Mouse (Mus musculus) heart, embryonic 10.5 days (tissue): ENCODE measurements at regions not wholly inside any gene's neighbourhood (a gene's known extent, or its start where the extent isn't known, plus 50 kb on each side); places are given as distances from the start of the nearest gene placed in this dataset.
"Not testable (repeated sequence)": the region's sequence is repeated elsewhere in the genome, so short reads cannot be mapped to it uniquely, and the experiment has no call there.

ENCODE experiments used
- DNase-seq: peaks from one replicate; pipeline ENCODE4 v3.0.0-alpha.2; 2017; ENCODE audit warnings: low spot score
- H3K27ac ChIP-seq: fragments of 300-500 bp; sonication (generic); 2 replicates; pipeline ENCODE4 v1.5.1; 2016; ENCODE audit warnings: mild to moderate bottlenecking
- H3K27me3 ChIP-seq: fragments of 300-500 bp; sonication (generic); 2 replicates; pipeline ENCODE4 v1.6.1; 2016; ENCODE audit warnings: mild to moderate bottlenecking; ENCODE audit not compliant: poor library complexity, insufficient read depth, severe bottlenecking
- H3K36me3 ChIP-seq: fragments of 300-500 bp; sonication (generic); 2 replicates; pipeline ENCODE4 v1.6.1; 2016; ENCODE audit warnings: mild to moderate bottlenecking, moderate library complexity
- H3K4me1 ChIP-seq: fragments of 300-500 bp; sonication (generic); 2 replicates; pipeline ENCODE4 v1.6.1; 2016; ENCODE audit warnings: mild to moderate bottlenecking
- H3K4me3 ChIP-seq: fragments of 300-500 bp; sonication (generic); 2 replicates; pipeline ENCODE4 v1.5.1; 2016; ENCODE audit warnings: mild to moderate bottlenecking, moderate library complexity
- H3K9me3 ChIP-seq: fragments of 300-500 bp; sonication (generic); 2 replicates; pipeline ENCODE4 v1.6.1; 2016; ENCODE audit warnings: mild to moderate bottlenecking, moderate library complexity
- WGBS: fragments of 180-500 bp; shearing (Covaris S2); methylation state at CpG from one replicate; pipeline ENCODE4 v1.1.7; 2016; 5-methylcytosine and 5-hydroxymethylcytosine counted together

DNA sequence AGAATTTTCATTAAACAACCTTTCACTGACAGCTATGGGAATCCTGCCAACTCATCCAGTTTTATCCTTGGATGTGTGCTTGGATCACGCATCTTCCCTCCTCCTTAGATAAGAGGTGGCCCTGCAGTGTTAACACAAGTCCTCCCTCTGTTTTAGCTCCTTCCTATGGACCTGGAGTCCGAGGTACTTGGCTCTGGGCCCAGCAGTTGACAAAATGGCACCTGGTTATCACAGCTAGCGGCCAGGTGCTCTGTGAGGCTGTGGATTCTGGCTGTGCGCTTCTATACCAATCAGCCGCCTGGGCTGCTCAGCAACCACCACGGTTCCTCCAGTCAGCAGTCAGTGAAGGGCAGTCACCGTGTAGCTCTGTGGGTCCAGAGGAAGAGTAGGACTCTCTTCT lies 157.4 kb downstream of the Prdm2 start:
- Histone ChIP-seq H3K27me3 (peaks cover 18% of the 10 kb centered on the region; the same call in 1 of the 2 replicates), H3K36me3 (no peaks in the 10 kb centered on the region), H3K4me1 (peaks cover 3% of the 10 kb centered on the region; the same call in 1 of the 2 replicates), H3K27ac (no peak overlapping the region), H3K4me3 (no peak overlapping the region), H3K9me3 (no peaks in the 10 kb centered on the region)
- DNase-seq: no peak
- WGBS: 71% methylated on average over 7 of the region's 7 CpGs

DNA sequence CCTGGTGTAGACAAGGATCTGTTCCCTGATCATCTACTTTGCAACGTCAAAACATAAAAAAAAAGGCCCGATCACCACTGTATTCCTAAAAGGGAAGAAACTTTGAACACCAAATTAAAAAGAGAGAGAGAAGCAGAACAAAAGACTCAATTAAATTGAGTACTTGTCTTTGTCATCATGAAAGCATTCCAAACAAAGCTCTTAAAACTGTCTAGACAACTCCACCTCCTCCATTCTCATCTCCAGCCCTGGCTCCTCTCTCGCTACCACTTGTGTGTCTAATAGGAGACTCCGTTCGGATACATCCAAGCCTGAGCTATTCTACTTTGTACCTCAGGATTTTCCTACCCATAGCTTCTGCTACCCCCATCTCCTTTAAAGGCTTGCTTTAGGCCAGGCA lies 159.8 kb downstream of the Prdm2 start:
- H3K36me3 ChIP-seq: no peaks in the 10 kb centered on the region
- 82% methylated on average over 5 of the region's 5 CpGs for WGBS
- peaks cover 3% of the 10 kb centered on the region; the same call in 1 of the 2 replicates for H3K4me1 ChIP-seq
- H3K27me3 ChIP-seq: peaks cover 16% of the 10 kb centered on the region; the same call in 1 of the 2 replicates
- no peak for DNase-seq
- no peaks in the 10 kb centered on the region for H3K9me3 ChIP-seq
- no peak overlapping the region for H3K27ac ChIP-seq
- no peak overlapping the region for H3K4me3 ChIP-seq

- Histone ChIP-seq H3K9me3 (no peaks in the 10 kb centered on the region), H3K27ac (no peak overlapping the region), H3K4me1 (peaks cover 3% of the 10 kb centered on the region; the same call in 1 of the 2 replicates), H3K4me3 (no peak overlapping the region), H3K36me3 (no peaks in the 10 kb centered on the region), H3K27me3 (0 out of 2 replicates have a peak, but pooled peaks cover 6% of the 10 kb centered on the region)
- 85% methylated on average over 1 of the region's 1 CpGs for WGBS
- DNase-seq: no peak
These were observed 161.6 kb downstream of the Prdm2 start for GRCm38 (mm10) chr4:143051205-143051604.

- Histone ChIP-seq H3K9me3 (no peaks in the 10 kb centered on the region), H3K4me3 (no peak overlapping the region), H3K27me3 (0 out of 2 replicates have a peak, but pooled peaks cover 17% of the 10 kb centered on the region), H3K36me3 (no peaks in the 10 kb centered on the region), H3K27ac (no peak overlapping the region), H3K4me1 (no peaks in the 10 kb centered on the region)
- DNase-seq: no peak
- 51% methylated on average over 7 of the region's 7 CpGs for WGBS
These were observed 167.6 kb downstream of the Prdm2 start for GRCm38 (mm10) chr4:143045245-143045644.

GRCm38 (mm10) chr4:143042806-143043205 lies 170.0 kb downstream of the Prdm2 start:
- WGBS: 55% methylated on average over 6 of the region's 6 CpGs

GRCm38 (mm10) chr4:143038626-143039025 lies 174.2 kb downstream of the Prdm2 start:
- H3K4me3 ChIP-seq: no peak overlapping the region
- no peak for DNase-seq
- H3K9me3 ChIP-seq: no peaks in the 10 kb centered on the region
- H3K27me3 ChIP-seq: peaks cover 35% of the 10 kb centered on the region; the same call in 1 of the 2 replicates
- H3K27ac ChIP-seq: no peak overlapping the region
- 78% methylated on average over 9 of the region's 9 CpGs for WGBS
- no peaks in the 10 kb centered on the region for H3K36me3 ChIP-seq
- H3K4me1 ChIP-seq: no peaks in the 10 kb centered on the region

More at GRCm38 (mm10) chr4:143042806-143043205, 170.0 kb downstream of the Prdm2 start:
- no peaks in the 10 kb centered on the region for H3K4me1 ChIP-seq
- H3K36me3 ChIP-seq: no peaks in the 10 kb centered on the region
- no peak for DNase-seq
- H3K27me3 ChIP-seq: peaks cover 16% of the 10 kb centered on the region; the same call in 1 of the 2 replicates
- H3K4me3 ChIP-seq: no peak overlapping the region
- no peak overlapping the region for H3K27ac ChIP-seq
- no peaks in the 10 kb centered on the region for H3K9me3 ChIP-seq

- H3K36me3 ChIP-seq: no peaks in the 10 kb centered on the region
- no peak overlapping the region for H3K4me3 ChIP-seq
- DNase-seq: no peak
- WGBS: 59% methylated on average over 4 of the region's 4 CpGs
- peaks cover 23% of the 10 kb centered on the region; the same call in 1 of the 2 replicates for H3K27me3 ChIP-seq
- H3K9me3 ChIP-seq: no peaks in the 10 kb centered on the region
- no peaks in the 10 kb centered on the region for H3K4me1 ChIP-seq
- H3K27ac ChIP-seq: no peak overlapping the region
These were observed 176.1 kb downstream of the Prdm2 start for GRCm38 (mm10) chr4:143036704-143037103.

DNA sequence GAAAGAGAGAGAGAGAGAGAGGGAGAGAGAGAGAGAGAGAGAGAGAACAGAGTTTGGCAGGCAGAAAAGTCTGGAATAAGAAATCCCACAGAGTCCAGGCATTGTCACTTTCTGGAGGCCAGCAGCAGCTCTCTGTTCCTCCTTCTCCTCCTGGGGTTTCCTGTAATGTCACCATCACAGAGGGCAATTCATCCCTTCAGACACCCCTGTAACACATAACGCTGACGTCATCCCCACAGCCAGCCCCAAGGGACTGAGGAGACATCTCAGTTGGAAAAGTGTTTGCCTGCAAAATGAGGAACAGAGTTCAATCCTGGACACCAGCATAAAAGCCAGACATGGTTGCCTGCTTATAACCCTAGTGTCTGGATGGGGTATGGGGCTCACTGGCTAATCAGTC lies 177.7 kb downstream of the Prdm2 start:
- H3K4me3 ChIP-seq, DNase-seq, H3K4me1 ChIP-seq, H3K36me3 ChIP-seq, H3K27ac ChIP-seq, H3K9me3 ChIP-seq: not testable (repeated sequence)
- peaks cover 23% of the 10 kb centered on the region; the same call in 1 of the 2 replicates for H3K27me3 ChIP-seq
- WGBS: 69% methylated on average over 2 of the region's 2 CpGs

DNA sequence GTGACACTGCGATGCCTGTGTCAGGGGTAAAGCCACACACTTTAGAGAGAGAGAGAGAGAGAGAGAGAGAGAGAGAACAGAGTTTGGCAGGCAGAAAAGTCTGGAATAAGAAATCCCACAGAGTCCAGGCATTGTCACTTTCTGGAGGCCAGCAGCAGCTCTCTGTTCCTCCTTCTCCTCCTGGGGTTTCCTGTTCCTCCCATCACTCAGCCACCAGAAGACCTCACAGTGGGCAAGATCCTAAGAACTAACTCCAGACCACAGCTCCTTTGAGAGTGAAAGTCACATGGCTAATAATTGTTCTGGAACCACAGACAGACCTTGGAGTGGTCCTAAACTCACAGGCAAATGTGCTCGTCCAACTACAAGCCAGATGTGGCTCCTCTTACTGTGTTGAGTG lies 178.5 kb downstream of the Prdm2 start:
- not testable (repeated sequence) for H3K4me3 ChIP-seq, DNase-seq, H3K27ac ChIP-seq, H3K36me3 ChIP-seq, H3K4me1 ChIP-seq, H3K9me3 ChIP-seq
- 76% methylated on average over 2 of the region's 2 CpGs for WGBS
- H3K27me3 ChIP-seq: peaks cover 23% of the 10 kb centered on the region; the same call in 1 of the 2 replicates

DNA sequence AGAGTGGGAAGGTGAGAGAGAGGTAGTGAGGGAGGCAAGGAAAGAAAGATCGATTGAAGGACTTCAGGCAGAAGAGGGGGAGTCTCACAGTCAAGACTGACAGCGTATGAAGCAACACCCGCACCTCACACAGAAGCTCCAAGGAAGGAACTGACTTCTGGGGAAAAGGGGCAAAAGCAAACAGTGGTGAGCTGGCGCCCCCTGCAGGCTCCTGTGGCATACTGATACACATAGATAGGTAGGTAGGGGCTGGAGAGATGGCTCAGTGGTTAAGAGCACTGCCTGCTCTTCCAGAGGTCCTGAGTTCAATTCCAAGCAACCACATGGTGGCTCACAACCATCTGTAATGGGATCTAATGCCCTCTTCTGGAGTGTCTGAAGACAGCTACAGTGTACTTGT lies 183.0 kb downstream of the Prdm2 start:
- H3K27me3 ChIP-seq: peaks cover 10% of the 10 kb centered on the region; the same call in 1 of the 2 replicates
- H3K9me3 ChIP-seq, H3K4me1 ChIP-seq, H3K4me3 ChIP-seq, H3K36me3 ChIP-seq, DNase-seq, H3K27ac ChIP-seq: not testable (repeated sequence)
- WGBS: 67% methylated on average over 4 of the region's 4 CpGs

DNA sequence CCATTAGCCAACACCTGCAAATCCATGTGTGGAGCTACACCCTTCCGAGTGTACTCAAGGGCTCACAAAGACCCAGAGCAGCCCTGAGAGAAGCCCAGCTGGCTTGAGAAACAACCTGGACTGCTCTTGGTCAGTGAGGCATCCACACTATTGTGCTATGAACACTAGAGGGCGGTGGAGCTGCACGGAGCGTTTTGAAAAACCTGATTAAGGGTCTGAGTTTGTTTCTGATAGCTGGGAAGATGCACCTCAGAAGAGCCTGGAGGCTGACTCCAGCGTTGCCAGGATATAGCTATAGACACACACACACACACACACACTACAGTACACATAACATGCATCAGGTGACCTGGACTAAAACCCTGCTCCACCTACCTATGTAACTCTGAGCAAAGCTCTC lies 185.5 kb downstream of the Prdm2 start:
- H3K4me3 ChIP-seq: no peak overlapping the region
- WGBS: 10% methylated on average over 5 of the region's 5 CpGs
- H3K9me3 ChIP-seq: no peaks in the 10 kb centered on the region
- no peak for DNase-seq
- H3K27me3 ChIP-seq: peaks cover 10% of the 10 kb centered on the region; the same call in 1 of the 2 replicates
- H3K27ac ChIP-seq: no peak overlapping the region
- H3K4me1 ChIP-seq: no peaks in the 10 kb centered on the region
- H3K36me3 ChIP-seq: no peaks in the 10 kb centered on the region

DNA sequence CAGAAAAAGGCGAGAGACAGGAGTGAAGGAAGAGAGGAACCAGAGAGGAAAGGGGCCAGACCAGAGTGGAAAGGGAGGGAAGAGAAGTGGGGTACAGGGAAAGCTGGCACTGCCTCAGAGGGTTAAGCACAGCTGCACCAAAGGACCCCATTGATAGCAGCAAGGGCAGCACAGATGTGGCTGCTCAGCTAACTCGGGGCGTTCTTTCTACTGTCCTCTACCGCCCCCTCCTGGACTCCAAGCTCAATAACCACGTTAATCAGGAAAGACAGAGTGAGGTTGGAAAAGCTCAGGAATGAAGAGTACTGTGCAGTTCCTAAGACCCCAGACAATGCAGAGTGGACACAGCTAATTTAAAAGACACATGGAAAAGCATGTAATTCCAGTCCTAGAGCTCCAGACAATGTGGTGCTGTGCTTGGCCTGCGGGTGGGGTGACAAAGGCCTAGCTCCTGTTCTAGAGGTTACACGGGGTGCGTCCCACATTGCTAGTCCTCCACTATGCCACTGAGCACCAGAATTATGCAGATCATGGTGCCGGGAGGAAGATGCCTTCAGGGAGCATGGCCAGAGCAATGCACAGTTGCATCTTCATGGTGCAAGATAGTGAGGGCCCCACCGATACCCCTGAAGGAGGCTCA lies 191.4 kb downstream of the Prdm2 start:
- H3K36me3 ChIP-seq: no peaks in the 10 kb centered on the region
- no peak for DNase-seq
- H3K27ac ChIP-seq: no peak overlapping the region
- WGBS: 45% methylated on average over 10 of the region's 10 CpGs
- H3K4me1 ChIP-seq: no peaks in the 10 kb centered on the region
- H3K27me3 ChIP-seq: peaks cover 48% of the 10 kb centered on the region
- H3K4me3 ChIP-seq: no peak overlapping the region
- no peaks in the 10 kb centered on the region for H3K9me3 ChIP-seq

DNA sequence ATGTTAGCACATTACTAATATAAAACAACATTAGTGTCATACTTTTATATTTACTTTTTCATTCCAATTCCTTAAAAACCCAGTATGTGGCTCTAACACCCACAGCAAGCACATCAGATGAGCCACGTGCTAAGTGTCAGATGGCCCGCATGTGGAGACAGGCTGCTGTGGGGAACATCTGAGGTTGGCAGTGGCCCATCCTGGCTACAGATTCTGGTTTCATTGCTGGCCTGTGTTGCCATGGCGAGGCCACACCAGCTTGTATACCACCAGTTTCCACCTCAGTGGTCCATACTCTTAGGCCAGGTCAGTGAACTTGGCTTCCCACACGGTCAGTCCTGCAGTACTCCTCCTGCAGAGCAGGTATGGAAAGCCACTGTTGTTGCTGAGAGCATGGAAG lies 192.1 kb downstream of the Prdm2 start:
- H3K27me3 ChIP-seq: peaks cover 48% of the 10 kb centered on the region
- H3K9me3 ChIP-seq: no peaks in the 10 kb centered on the region
- no peak overlapping the region for H3K27ac ChIP-seq
- 69% methylated on average over 4 of the region's 4 CpGs for WGBS
- DNase-seq: no peak
- H3K36me3 ChIP-seq: no peaks in the 10 kb centered on the region
- H3K4me1 ChIP-seq: no peaks in the 10 kb centered on the region
- no peak overlapping the region for H3K4me3 ChIP-seq

DNA sequence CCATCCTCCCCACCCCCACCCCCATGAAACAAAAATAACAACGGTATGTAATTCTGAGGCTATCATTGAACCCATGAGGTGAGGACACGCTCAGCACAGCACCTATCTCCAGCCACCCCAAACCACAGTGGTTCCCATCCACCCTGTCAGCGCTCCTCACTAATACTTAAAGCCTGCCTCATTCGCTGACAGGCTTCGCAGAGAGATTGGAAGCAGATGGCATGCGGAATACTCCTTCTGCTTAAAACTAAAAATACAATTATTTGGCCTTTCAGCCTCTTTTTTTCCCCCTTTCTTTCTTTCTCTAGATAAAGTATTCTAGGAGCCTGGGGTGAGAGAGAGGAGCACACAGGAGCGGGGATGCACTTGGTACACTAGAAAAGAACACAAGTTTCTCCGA lies 199.9 kb downstream of the Prdm2 start:
- H3K4me1 ChIP-seq: no peaks in the 10 kb centered on the region

More for the DNA sequence above, 199.9 kb downstream of the Prdm2 start:
- 63% methylated on average over 8 of the region's 8 CpGs for whole genome bisulfite sequencing
- H3K27ac ChIP-seq: no peak overlapping the region
- no peaks in the 10 kb centered on the region for H3K36me3 ChIP-seq
- no peak for DNase-seq
- H3K4me3 ChIP-seq: no peak overlapping the region
- H3K27me3 ChIP-seq: peaks cover 44% of the 10 kb centered on the region
- no peaks in the 10 kb centered on the region for H3K9me3 ChIP-seq
